Mouse (Mus musculus) neural tube, embryonic 12.5 days (tissue): Measurements from ENCODE around the gene Cdk5r2. TPM values are rescaled to one million over a fixed set of nuclear protein-coding genes. Genes with fewer than 3 reads are reported as not detected.
"Not testable (repeated sequence)": the region's sequence is repeated elsewhere in the genome, so short reads cannot be mapped to it uniquely, and the experiment has no call there.

ENCODE experiments used
- ATAC-seq: fragments of 200-750 bp; cut with Nextera tagmentation; 2 replicates; pipeline ENCODE4 v1.8.0; 2017; ENCODE audit warnings: low read depth, mild to moderate bottlenecking, moderate TSS enrichment, moderate library complexity; ENCODE audit not compliant: low FRiP score
- H3K27ac ChIP-seq: fragments of 300-500 bp; sonication (generic); 2 replicates; pipeline ENCODE4 v1.5.1; 2016
- H3K27me3 ChIP-seq: fragments of 300-500 bp; sonication (generic); replicated peaks from 2 replicates; pipeline ENCODE4 v1.6.1; 2016; ENCODE audit warnings: mild to moderate bottlenecking
- H3K36me3 ChIP-seq: fragments of 300-500 bp; sonication (generic); 2 replicates; pipeline ENCODE4 v1.6.1; 2016; ENCODE audit warnings: mild to moderate bottlenecking
- H3K4me1 ChIP-seq: fragments of 300-500 bp; sonication (generic); 2 replicates; pipeline ENCODE4 v1.6.1; 2016
- H3K4me2 ChIP-seq: fragments of 300-500 bp; sonication (generic); replicated peaks from 2 replicates; pipeline ENCODE4 v1.6.1; 2016; ENCODE audit warnings: mild to moderate bottlenecking
- H3K4me3 ChIP-seq: fragments of 300-500 bp; sonication (generic); 2 replicates; pipeline ENCODE4 v1.5.1; 2016
- H3K9ac ChIP-seq: fragments of 300-500 bp; sonication (generic); 2 replicates; pipeline ENCODE4 v1.6.1; 2016; ENCODE audit warnings: mild to moderate bottlenecking
- H3K9me3 ChIP-seq: fragments of 300-500 bp; sonication (generic); 2 replicates; pipeline ENCODE4 v1.6.1; 2016; ENCODE audit warnings: mild to moderate bottlenecking
- WGBS: fragments of 180-500 bp; shearing (Covaris S2); methylation state at CpG from one replicate; pipeline ENCODE4 v1.1.7; 2016; 5-methylcytosine and 5-hydroxymethylcytosine counted together
- polyA plus RNA-seq: library from polyadenylated mRNA; unstranded; fragments of >200 nt; fragmentation: Nextera tagmentation; extraction: Ambion mirVana; gene quantifications from 2 replicates; pipeline ENCODE4 v1.2.1, GENCODE M21; 2016

Cdk5r2 gene
- polyA plus RNA-seq, 1 experiment from 2014 or later: 7.6 TPM

DNA sequence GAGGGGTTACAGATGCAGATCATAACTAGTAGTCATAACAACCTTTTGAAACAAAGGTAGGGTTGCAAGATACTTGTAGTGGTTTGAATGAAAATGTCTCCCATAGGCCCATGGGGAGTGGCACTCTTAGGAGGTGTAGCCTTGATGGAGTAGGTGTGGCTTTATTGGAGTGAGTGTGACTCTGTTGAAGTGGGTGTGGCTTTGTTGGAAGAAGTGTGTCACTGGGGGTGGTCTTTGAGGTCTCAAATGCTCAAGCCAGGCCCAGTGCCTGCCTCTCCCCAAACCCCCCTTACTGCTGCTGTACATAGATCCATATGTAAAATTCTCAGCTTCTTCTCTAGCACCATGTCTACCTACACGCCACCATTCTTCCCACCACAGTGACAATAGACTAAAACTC, 36.2 kb upstream of the Cdk5r2 start:
- no peak overlapping the region for H3K4me2 ChIP-seq
- 100% methylated on average over 1 of the region's 1 CpGs for WGBS
- ATAC-seq: no peak

GRCm38 (mm10) chr1:74823598-74823997, 31.1 kb upstream of the Cdk5r2 start:
- H3K4me3 ChIP-seq, H3K9ac ChIP-seq, H3K4me1 ChIP-seq, H3K36me3 ChIP-seq, ATAC-seq, H3K27ac ChIP-seq, H3K9me3 ChIP-seq, H3K4me2 ChIP-seq, H3K27me3 ChIP-seq: not testable (repeated sequence)
- WGBS: 97% methylated on average over 4 of the region's 4 CpGs

More for the DNA sequence above, 36.2 kb upstream of the Cdk5r2 start:
- no peaks in the 10 kb centered on the region for H3K36me3 ChIP-seq
- peaks cover 7% of the 10 kb centered on the region; the same call in 1 of the 2 replicates for H3K4me1 ChIP-seq
- H3K9ac ChIP-seq: no peak overlapping the region
- no peak overlapping the region for H3K4me3 ChIP-seq
- no peaks in the 10 kb centered on the region for H3K9me3 ChIP-seq
- H3K27me3 ChIP-seq: no peaks in the 10 kb centered on the region
- H3K27ac ChIP-seq: no peak overlapping the region

DNA sequence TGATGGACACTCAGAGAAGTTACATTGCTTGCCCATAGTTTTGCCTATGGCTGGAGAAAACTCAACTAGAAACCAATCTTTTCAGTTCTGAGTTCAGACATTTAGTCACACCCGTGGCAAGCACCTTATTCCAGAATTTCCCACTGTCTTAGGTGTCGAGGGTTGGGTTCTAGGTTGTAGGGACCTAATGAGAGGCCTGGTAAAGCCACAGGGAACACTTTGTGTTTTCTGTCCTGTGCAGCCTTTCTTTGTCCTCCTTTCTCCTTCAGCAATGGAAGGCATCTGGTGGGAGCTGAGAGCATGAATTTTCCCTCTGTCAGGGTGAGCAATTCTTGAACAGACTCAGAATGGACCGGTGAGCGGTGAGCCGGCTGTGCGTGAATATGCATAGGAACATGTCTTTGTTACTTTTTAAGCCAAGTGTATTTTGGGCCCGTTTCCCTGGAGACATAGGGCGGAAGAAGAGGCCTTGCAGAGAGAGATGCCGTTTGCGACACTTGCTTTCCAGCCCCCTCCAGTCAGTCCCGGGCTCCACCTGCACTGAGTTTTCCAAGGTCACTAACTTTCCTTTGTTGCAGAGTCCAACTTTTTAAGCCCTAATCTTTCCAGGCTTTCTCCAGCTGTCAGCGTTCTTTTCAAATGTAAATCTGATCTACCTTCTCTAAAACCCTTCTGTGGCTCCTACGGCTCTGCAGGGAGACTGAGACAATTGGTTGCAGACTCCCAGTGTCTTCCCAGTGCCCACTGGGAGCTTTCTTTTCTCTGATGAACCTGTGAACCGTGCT, 30.0 kb upstream of the Cdk5r2 start:
- 0 out of 2 replicates have a peak overlapping the region, but pooled peaks have one; percentile 6 for H3K27ac ChIP-seq
- H3K9me3 ChIP-seq: no peaks in the 10 kb centered on the region
- no peaks in the 10 kb centered on the region for H3K27me3 ChIP-seq
- WGBS: 10% methylated on average over 14 of the region's 14 CpGs
- peaks cover 5% of the 10 kb centered on the region; the same call in 1 of the 2 replicates for H3K4me1 ChIP-seq
- H3K4me2 ChIP-seq: no peak overlapping the region
- no peaks in the 10 kb centered on the region for H3K36me3 ChIP-seq
- no peak overlapping the region for H3K9ac ChIP-seq
- no peak overlapping the region for H3K4me3 ChIP-seq
- peak; percentile 80 for ATAC-seq

GRCm38 (mm10) chr1:74830061-74830460, 24.7 kb upstream of the Cdk5r2 start:
- ATAC-seq: no peak
- 86% methylated on average over 9 of the region's 9 CpGs for WGBS
- H3K36me3 ChIP-seq: no peaks in the 10 kb centered on the region
- H3K4me3 ChIP-seq: no peak overlapping the region
- H3K27me3 ChIP-seq: no peaks in the 10 kb centered on the region
- no peaks in the 10 kb centered on the region for H3K9me3 ChIP-seq
- H3K27ac ChIP-seq: no peak overlapping the region
- H3K4me2 ChIP-seq: no peak overlapping the region
- H3K4me1 ChIP-seq: peaks cover 3% of the 10 kb centered on the region; the same call in 1 of the 2 replicates
- no peak overlapping the region for H3K9ac ChIP-seq

DNA sequence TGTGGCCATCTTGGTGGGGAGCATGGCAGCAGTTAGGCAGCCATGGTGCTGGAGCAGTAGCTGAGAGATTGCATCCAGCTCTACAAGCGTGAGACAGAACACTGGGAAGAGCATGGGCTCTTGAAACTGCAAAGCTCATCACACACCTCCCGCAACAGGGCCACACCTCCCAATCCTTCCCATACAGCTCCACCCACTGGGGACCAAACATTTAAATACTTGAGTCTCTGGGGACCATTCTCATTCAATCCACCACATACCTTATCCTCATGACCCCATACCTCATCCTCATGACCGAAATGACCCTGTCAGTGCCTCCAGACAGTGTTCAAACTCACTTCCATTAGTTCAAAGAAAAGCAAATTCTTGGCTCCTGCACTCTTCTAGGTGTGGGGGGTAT, 21.5 kb upstream of the Cdk5r2 start:
- Histone ChIP-seq H3K27ac (no peak overlapping the region), H3K9ac (no peak overlapping the region), H3K36me3 (no peaks in the 10 kb centered on the region), H3K4me1 (no peaks in the 10 kb centered on the region), H3K27me3 (no peaks in the 10 kb centered on the region), H3K4me3 (no peak overlapping the region), H3K4me2 (no peak overlapping the region), H3K9me3 (no peaks in the 10 kb centered on the region)
- 77% methylated on average over 3 of the region's 3 CpGs for WGBS
- no peak for ATAC-seq

DNA sequence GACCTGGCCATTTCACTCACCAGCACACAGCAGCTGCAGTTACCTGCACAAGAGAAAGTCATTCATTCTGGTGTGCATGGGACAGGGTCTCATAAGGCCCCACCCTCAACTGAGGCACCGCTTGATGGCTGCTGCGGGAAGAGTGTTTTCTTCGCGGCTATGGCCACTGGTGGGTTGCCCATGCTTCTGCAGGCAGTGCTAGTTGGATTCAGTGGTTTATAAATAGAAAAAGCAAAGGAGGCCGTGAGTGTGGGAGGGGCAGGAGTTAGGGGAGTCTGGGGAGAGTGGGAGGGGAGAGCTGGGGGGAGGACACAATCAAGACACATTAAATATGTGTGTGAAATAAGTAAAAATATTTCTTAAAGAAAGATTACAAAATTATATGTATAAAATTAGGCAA, 11.6 kb upstream of the Cdk5r2 start:
- 91% methylated on average over 5 of the region's 5 CpGs for WGBS
- no peaks in the 10 kb centered on the region for H3K4me1 ChIP-seq
- no peak overlapping the region for H3K9ac ChIP-seq
- H3K4me2 ChIP-seq: no peak overlapping the region
- no peaks in the 10 kb centered on the region for H3K27me3 ChIP-seq
- no peak overlapping the region for H3K27ac ChIP-seq
- no peak for ATAC-seq
- no peak overlapping the region for H3K4me3 ChIP-seq
- no peaks in the 10 kb centered on the region for H3K9me3 ChIP-seq
- H3K36me3 ChIP-seq: no peaks in the 10 kb centered on the region

DNA sequence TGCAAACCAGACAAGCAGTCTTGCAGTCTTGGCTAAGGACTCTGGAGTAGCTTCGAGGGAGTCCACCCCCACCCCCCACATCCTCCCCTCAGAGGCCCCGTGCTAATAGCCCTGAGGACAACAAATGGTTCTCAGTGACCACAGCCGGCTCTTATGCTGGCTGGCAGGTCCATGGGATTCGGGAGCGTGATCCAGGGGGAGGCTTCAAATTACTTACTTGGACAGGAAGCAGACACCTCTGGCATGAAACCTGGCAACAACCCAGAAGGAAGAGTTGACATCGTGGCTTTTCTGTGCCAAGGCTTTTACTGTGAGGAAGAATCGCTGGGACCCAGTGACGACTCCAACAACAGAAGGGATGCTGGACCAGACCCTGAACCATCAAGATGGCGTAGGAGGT, 8.4 kb upstream of the Cdk5r2 start:
- H3K27ac ChIP-seq: no peak overlapping the region
- H3K9me3 ChIP-seq: no peaks in the 10 kb centered on the region
- no peak overlapping the region for H3K9ac ChIP-seq
- WGBS: 49% methylated on average over 9 of the region's 9 CpGs
- H3K36me3 ChIP-seq: no peaks in the 10 kb centered on the region
- H3K4me1 ChIP-seq: peaks cover 11% of the 10 kb centered on the region
- no peak for ATAC-seq
- no peaks in the 10 kb centered on the region for H3K27me3 ChIP-seq
- no peak overlapping the region for H3K4me2 ChIP-seq
- no peak overlapping the region for H3K4me3 ChIP-seq

GRCm38 (mm10) chr1:74848946-74849345, 5.8 kb upstream of the Cdk5r2 start:
- no peaks in the 10 kb centered on the region for H3K9me3 ChIP-seq
- 0 out of 2 replicates have a peak, but pooled peaks cover 6% of the 10 kb centered on the region for H3K27me3 ChIP-seq
- H3K4me1 ChIP-seq: peaks cover 22% of the 10 kb centered on the region
- no peak overlapping the region for H3K9ac ChIP-seq
- H3K4me2 ChIP-seq: no peak overlapping the region
- H3K36me3 ChIP-seq: no peaks in the 10 kb centered on the region
- whole genome bisulfite sequencing: 42% methylated on average over 5 of the region's 5 CpGs
- no peak overlapping the region for H3K27ac ChIP-seq
- H3K4me3 ChIP-seq: no peak overlapping the region
- no peak for ATAC-seq

- peaks cover 28% of the 10 kb centered on the region for H3K4me1 ChIP-seq
- WGBS: 35% methylated on average over 6 of the region's 6 CpGs
- no peak for ATAC-seq
- no peak overlapping the region for H3K4me2 ChIP-seq
- H3K27me3 ChIP-seq: peaks cover 11% of the 10 kb centered on the region
- no peaks in the 10 kb centered on the region for H3K36me3 ChIP-seq
- no peaks in the 10 kb centered on the region for H3K9me3 ChIP-seq
- H3K27ac ChIP-seq: no peak overlapping the region
- no peak overlapping the region for H3K4me3 ChIP-seq
- no peak overlapping the region for H3K9ac ChIP-seq
Observed at GRCm38 (mm10) chr1:74850251-74850650, 4.5 kb upstream of the Cdk5r2 start.

DNA sequence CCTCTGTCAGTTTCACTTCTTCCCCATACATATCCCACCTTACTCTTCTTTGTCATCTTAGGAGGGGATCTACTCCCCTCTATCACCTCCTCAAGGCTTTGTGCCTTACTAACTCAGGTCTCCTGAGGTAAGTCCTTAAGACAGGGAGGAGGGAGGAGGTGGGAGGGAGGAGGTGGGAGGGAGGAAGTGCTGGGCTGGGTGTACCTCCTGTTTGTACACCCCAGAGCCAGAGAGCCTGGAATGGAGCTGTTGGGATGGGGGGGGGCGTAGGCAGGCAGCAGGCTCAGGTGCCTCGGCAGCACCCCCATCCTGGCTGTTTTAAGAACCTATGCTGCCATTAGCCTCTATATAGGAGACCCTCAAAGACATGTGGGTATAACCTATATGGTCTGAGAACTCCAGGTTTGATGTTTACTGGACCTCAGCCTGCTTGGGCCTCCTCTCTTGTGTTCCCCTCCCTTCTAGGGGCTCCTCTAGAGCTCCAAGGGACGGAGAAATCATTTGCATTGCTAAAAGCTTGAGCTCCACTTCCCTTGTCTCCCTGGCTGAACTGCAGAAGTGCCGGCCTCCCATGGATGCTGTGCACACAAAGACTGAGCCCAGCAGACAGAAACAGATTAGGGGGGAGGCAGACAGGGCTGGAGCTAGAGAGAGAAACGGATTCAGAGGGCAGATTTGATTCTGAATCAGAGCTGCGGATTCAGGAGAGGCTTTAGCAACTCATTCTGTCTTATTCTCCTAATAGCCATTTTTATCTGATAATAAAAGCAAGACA, 3.5 kb upstream of the Cdk5r2 start:
- peak overlapping the region; percentile 25; the same call in 1 of the 2 replicates for H3K4me2 ChIP-seq
- H3K36me3 ChIP-seq: no peaks in the 10 kb centered on the region
- no peak overlapping the region for H3K9ac ChIP-seq
- H3K4me1 ChIP-seq: peaks cover 37% of the 10 kb centered on the region
- no peaks in the 10 kb centered on the region for H3K9me3 ChIP-seq
- H3K4me3 ChIP-seq: no peak overlapping the region
- peaks cover 19% of the 10 kb centered on the region for H3K27me3 ChIP-seq
- 15% methylated on average over 6 of the region's 6 CpGs for WGBS
- 0 out of 2 replicates have a peak overlapping the region, but pooled peaks have one; percentile 10 for H3K27ac ChIP-seq
- ATAC-seq: no peak

- Histone ChIP-seq H3K27me3 (peaks cover 33% of the 10 kb centered on the region), H3K9ac (peak overlapping the region; percentile 93), H3K4me2 (peak overlapping the region; percentile 92), H3K9me3 (no peaks in the 10 kb centered on the region), H3K4me3 (peak overlapping the region; percentile 86), H3K36me3 (no peaks in the 10 kb centered on the region), H3K27ac (peak overlapping the region; percentile 77), H3K4me1 (peaks cover 72% of the 10 kb centered on the region)
- no peak for ATAC-seq
- WGBS: under 1% methylated on average over 46 of the region's 48 CpGs
Observed at GRCm38 (mm10) chr1:74855156-74855555, 422 bp downstream of the Cdk5r2 start.

DNA sequence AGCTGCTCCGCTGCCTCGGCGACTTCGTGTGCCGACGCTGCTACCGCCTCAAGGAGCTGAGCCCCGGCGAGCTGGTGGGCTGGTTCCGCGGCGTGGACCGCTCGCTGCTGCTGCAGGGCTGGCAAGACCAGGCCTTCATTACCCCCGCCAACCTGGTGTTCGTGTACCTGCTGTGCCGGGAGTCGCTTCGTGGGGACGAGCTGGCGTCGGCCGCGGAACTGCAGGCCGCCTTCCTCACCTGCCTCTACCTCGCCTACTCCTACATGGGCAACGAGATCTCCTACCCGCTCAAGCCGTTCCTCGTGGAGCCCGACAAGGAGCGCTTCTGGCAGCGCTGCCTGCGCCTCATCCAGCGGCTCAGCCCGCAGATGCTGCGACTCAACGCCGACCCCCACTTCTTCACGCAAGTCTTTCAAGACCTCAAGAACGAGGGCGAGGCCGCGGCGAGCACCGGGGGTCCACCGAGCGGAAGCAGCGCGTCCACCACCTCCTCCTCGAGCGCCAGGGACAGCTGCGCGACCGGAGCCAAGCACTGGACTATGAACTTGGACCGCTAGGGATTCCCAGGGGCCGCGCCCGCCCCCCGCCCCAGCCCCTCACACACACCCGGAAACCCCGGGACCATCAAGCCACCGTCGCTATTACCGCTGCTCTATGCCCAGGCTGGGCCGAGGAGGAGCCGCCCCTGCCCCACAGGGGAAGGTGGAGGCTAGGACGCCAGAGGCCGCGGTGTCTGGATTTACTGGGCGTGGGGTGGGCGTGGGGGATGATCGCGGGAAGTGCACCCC, 1.1 kb downstream of the Cdk5r2 start:
- ATAC-seq: no peak
- under 1% methylated on average over 74 of the region's 74 CpGs for WGBS
- H3K27me3 ChIP-seq: peaks cover 33% of the 10 kb centered on the region
- H3K9ac ChIP-seq: peak overlapping the region; percentile 93
- H3K27ac ChIP-seq: peak overlapping the region; percentile 77; the same call in 1 of the 2 replicates
- H3K36me3 ChIP-seq: no peaks in the 10 kb centered on the region
- H3K9me3 ChIP-seq: no peaks in the 10 kb centered on the region
- H3K4me3 ChIP-seq: peak overlapping the region; percentile 86
- H3K4me1 ChIP-seq: peaks cover 66% of the 10 kb centered on the region
- H3K4me2 ChIP-seq: peak overlapping the region; percentile 92
